ENCODE assay signal across 30 mouse cellular contexts in the genomic region with DNA sequence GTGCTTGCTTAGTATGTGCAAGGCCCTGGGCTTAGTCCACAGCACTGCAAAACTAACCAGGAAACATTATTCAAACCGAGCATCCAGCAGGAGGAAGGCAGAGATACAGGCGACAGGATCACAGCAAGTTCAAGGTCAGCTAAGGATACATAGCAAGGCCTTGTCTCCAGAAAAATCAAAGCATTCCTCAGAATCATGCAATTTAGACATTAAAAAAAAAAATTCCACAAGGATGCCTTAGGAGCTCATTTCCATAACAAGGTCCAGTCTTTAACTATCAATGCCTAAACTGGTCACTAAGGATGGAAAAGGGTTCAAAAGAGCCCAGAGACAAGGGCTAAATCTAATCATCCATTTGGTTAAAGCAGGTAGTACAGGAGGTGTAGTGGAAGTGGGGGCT. TPM values are rescaled to one million over a fixed set of nuclear protein-coding genes. Genes with fewer than 3 reads are reported as not detected.
A peak's percentile ranks its signal among the peaks of the same experiment; 100 is the strongest.
DNase-seq lines count a peak whose midpoint lies in the region; ATAC-seq and TF ChIP-seq lines count a peak whose summit lies in the region.
"Had no signal": no experiment of that assay in that cellular context is flagged by ENCODE, and none has a peak within 500 bp of the region (broad histone marks: within the 10 kb centered on the region; RNA-seq: fewer than 3 reads in every experiment).

No protein-coding gene starts in this region.

- no peak overlapping the region for H3K4me2 ChIP-seq in kidney, embryonic 15.5 days
- H3K4me2 ChIP-seq: embryonic facial prominence, embryonic 13.5 days; forebrain, embryonic 12.5 days; forebrain, embryonic 15.5 days; heart, embryonic 12.5 days; hindbrain, embryonic 14.5 days had no signal

- no peaks in the 10 kb centered on the region for H3K27me3 ChIP-seq in kidney, embryonic 15.5 days
- H3K27me3 ChIP-seq: embryonic facial prominence, embryonic 13.5 days; forebrain, embryonic 12.5 days; forebrain, embryonic 15.5 days; heart, embryonic 12.5 days; Patski had no signal

- intact Hi-C loops in gastrocnemius, adult 2 months (cut with DNase I), result no loop called here

- peaks cover 6% of the 10 kb centered on the region; the same call in 1 of the 2 replicates for H3K36me3 ChIP-seq in kidney, embryonic 15.5 days
- H3K36me3 ChIP-seq: embryonic facial prominence, embryonic 13.5 days; heart, embryonic 12.5 days had no signal

- no peak overlapping the region for H3K9ac ChIP-seq in kidney, embryonic 15.5 days
- H3K9ac ChIP-seq: embryonic facial prominence, embryonic 13.5 days; forebrain, embryonic 12.5 days; forebrain, embryonic 15.5 days; heart, embryonic 12.5 days; hindbrain, embryonic 14.5 days had no signal

- no peaks in the 10 kb centered on the region for H3K9me3 ChIP-seq in kidney, embryonic 15.5 days (replicated peaks)
- H3K9me3 ChIP-seq: embryonic facial prominence, embryonic 10.5 days; embryonic facial prominence, embryonic 13.5 days; forebrain, embryonic 12.5 days; forebrain, embryonic 15.5 days; G1E; heart, embryonic 12.5 days had no signal

- H3K4me1 ChIP-seq in kidney, embryonic 15.5 days, result peaks cover 74% of the 10 kb centered on the region
- H3K4me1 ChIP-seq: embryonic facial prominence, embryonic 13.5 days; forebrain, embryonic 12.5 days; forebrain, embryonic 15.5 days had no signal

- ATAC-seq in kidney, embryonic 15.5 days (replicated peaks; ENCODE audit: low FRiP score), result no peak
- ATAC-seq: activated CD4-positive, CD25-positive, alpha-beta regulatory T cell, adult 4 months; forebrain, embryonic 15.5 days; hindbrain, postnatal 0 days; inflammation-experienced regulatory T-cells, adult 6 months; Patski had no signal

- 72% methylated on average over 2 of the region's 2 CpGs for WGBS in kidney, embryonic 15.5 days

- no peak overlapping the region for H3K4me3 ChIP-seq in gastrocnemius, adult 2 months
- no peak overlapping the region for H3K4me3 ChIP-seq in kidney, embryonic 15.5 days (replicated peaks)
- H3K4me3 ChIP-seq: embryonic facial prominence, embryonic 10.5 days; embryonic facial prominence, embryonic 13.5 days; erythroblast, embryonic 14.5 days; forebrain, embryonic 12.5 days; forebrain, embryonic 15.5 days; heart, embryonic 12.5 days had no signal

- H3K27ac ChIP-seq in gastrocnemius, adult 2 months, result peak overlapping the region; percentile 28; the same call in 1 of the 2 replicates
- H3K27ac ChIP-seq in kidney, embryonic 15.5 days, result peak overlapping the region; percentile 85
- H3K27ac ChIP-seq: embryonic facial prominence, embryonic 10.5 days; embryonic facial prominence, embryonic 13.5 days; forebrain, embryonic 12.5 days; forebrain, embryonic 15.5 days; hindbrain, embryonic 14.5 days; hindbrain, postnatal 0 days had no signal

- no peak for DNase-seq in gastrocnemius, adult 2 months
- DNase-seq in gastrocnemius, postnatal 4 days (ENCODE audit: low spot score in 2 of 2), result no peak
- no peak for DNase-seq in kidney, adult 9 months
- DNase-seq in ES-CJ7 (ENCODE audit: low read depth, low spot score), result peak; percentile 27
- no peak for DNase-seq in layer of hippocampus, adult 11-12 months (ENCODE audit: low spot score)
- DNase-seq: adrenal gland, adult 8-10 months; adrenal gland, postnatal 25 days; cerebellum, adult 11-12 months; cerebellum, adult 8-10 months; cerebellum, postnatal 10 days; cerebellum, postnatal 36 days; embryo, embryonic 11 days; gastrocnemius, postnatal 10 days; gastrocnemius, postnatal 36 days; heart, adult 18-20 months; heart, postnatal 14 days; heart, postnatal 4 days had no signal

- TF ChIP-seq CTCF in gastrocnemius, adult 2 months (IDR thresholded peaks at IDR 0.05), result no peak

RNA-seq across cellular contexts. Expression of gene Bsn, which starts 35.0 kb away (rescaled TPM):
- total RNA-seq in gastrocnemius, adult 2 months (2021), result under 1 TPM in 1 of 2 experiments, not detected in 1; 0.03 TPM
- under 1 TPM; 0.39 to 0.41 TPM for total RNA-seq in gastrocnemius, postnatal 4 days (2021)
- 0.75 and 0.77 TPM in 2 replicates for polyA plus RNA-seq in kidney, embryonic 15.5 days (2015; fragmentation: Nextera tagmentation; extraction: Ambion mirVana)

RNA-seq across cellular contexts. Expression of gene Dag1, which starts 38.6 kb away (rescaled TPM):
- total RNA-seq in gastrocnemius, adult 2 months (2021), result 100 to 1,000 TPM; 170 to 229 TPM
- 100 to 1,000 TPM; 400 to 402 TPM for total RNA-seq in gastrocnemius, postnatal 4 days (2021)
- polyA plus RNA-seq in kidney, embryonic 15.5 days (2015; fragmentation: Nextera tagmentation; extraction: Ambion mirVana), result 141 and 147 TPM in 2 replicates
